Mouse (Mus musculus) heart, postnatal 14 days (tissue): ENCODE data around the gene Spin2e. TPM values are rescaled to one million over a fixed set of nuclear protein-coding genes. Genes with fewer than 3 reads are reported as not detected.
"Not testable (repeated sequence)": the region's sequence is repeated elsewhere in the genome, so short reads cannot be mapped to it uniquely, and the experiment has no call there.

ENCODE experiments used
- DNase-seq, 2 experiments: peaks; one replicate each; pipeline ENCODE4 v3.0.0; 2021 to 2022
- intact Hi-C: fragments of 180-260 bp; cut with DNase I; formaldehyde crosslinking; loops from one replicate; pipeline ENCODE4 v1.15.1; 2025
- long read RNA-seq, 2 experiments: library from polyadenylated mRNA; stranded (forward); transcript quantifications; one replicate each; pipeline ENCODE4 v2.0.0; 2021
- total RNA-seq, 2 experiments: library from RNA; stranded (reverse); gene quantifications; 2 replicates each; pipeline ENCODE4 v1.2.3; 2021

The Spin2e gene
- not detected for total RNA-seq
- long read RNA-seq, experiment 1, result 0 reads
- long read RNA-seq, experiment 2, result 0 reads

DNA sequence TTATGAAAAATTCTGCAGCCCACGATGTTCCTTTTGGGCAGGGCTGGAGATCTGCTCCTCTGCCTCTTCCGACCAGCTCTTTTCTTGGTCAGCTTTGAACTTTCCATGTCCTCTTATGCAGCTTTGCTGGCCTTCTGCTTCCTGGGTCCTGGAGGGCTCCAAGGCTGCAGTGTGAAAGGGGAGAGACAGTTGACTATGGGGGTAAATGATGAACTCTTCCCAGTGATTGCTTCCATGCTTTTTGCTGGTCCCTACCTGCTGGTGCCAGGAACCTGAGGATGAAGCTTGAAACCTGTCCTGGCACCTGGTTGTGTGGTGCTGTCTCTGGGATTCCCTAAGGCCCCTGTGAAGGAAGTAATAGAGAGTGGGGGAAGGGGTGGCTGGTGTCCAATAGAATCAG lies at the start of gene Spin2e:
TSS of gene Spin2e (minus strand) at position 101 of the 400 bp plus-strand sequence.
- DNase-seq, intact Hi-C loops: not testable (repeated sequence)

DNA sequence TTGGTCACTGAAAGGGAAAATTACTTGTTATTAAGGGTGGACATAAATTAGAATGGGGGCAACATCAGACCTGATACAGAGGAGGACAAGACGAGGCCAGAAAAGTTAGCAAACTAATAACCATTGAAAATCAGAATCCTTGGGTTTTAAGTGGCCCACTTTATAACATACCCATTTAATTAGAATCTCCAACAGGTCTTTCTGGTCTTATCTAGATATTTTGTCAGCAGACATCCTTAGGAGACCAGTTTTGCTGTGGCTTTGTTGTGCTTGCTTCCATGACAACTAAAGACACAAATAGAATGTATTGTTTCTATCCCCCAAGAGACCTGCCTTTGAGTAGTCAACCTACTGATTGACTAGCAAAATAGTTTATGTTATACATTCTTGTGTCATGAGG lies 44.5 kb downstream of the Spin2e start, which contains the start of gene Gm21883:
TSS of gene Gm21883 (minus strand) at position 101 of the 400 bp plus-strand sequence.
- DNase-seq, intact Hi-C loops: not testable (repeated sequence)

Other genes with a start within 250 kb of the Spin2e start
- gene Btbd35f19, start 235.0 kb downstream of the Spin2e start, total RNA-seq, result not detected
- gene Gm21883, start 44.6 kb downstream of the Spin2e start, total RNA-seq, result not detected
- gene Btbd35f25, start 98.2 kb upstream of the Spin2e start, total RNA-seq, result not detected